Mouse (Mus musculus) neural tube, embryonic 11.5 days (tissue): ENCODE results near the gene Ifi206. TPM values are rescaled to one million over a fixed set of nuclear protein-coding genes. Genes with fewer than 3 reads are reported as not detected.

Source experiments
- ATAC-seq: fragments of 200-750 bp; cut with Nextera tagmentation; 2 replicates; pipeline ENCODE4 v1.8.0; 2017; ENCODE audit warnings: moderate number of reproducible peaks, mild to moderate bottlenecking, moderate TSS enrichment, moderate library complexity; ENCODE audit not compliant: insufficient read depth, low FRiP score, low TSS enrichment
- DNase-seq: peaks from one replicate; pipeline ENCODE4 v3.0.0-alpha.2; 2015; ENCODE audit warnings: low spot score
- H3K27ac ChIP-seq: fragments of 300-500 bp; sonication (generic); 2 replicates; pipeline ENCODE4 v1.5.1; 2014; ENCODE audit warnings: low read depth, mild to moderate bottlenecking, low read length
- H3K27me3 ChIP-seq: fragments of 300-500 bp; sonication (generic); 2 replicates; pipeline ENCODE4 v1.6.1; 2014; ENCODE audit warnings: mild to moderate bottlenecking, low read length, mixed read lengths; ENCODE audit not compliant: control insufficient read depth, insufficient read depth
- H3K36me3 ChIP-seq: fragments of 300-500 bp; sonication (generic); 2 replicates; pipeline ENCODE4 v1.6.1; 2014; ENCODE audit warnings: mild to moderate bottlenecking, low read length, moderate library complexity, mixed read lengths; ENCODE audit not compliant: control insufficient read depth, insufficient read depth
- H3K4me1 ChIP-seq: fragments of 300-500 bp; sonication (generic); 2 replicates; pipeline ENCODE4 v1.6.1; 2014; ENCODE audit warnings: low read length, mixed read lengths; ENCODE audit not compliant: control insufficient read depth, insufficient read depth
- H3K4me2 ChIP-seq: fragments of 300-500 bp; sonication (generic); 2 replicates; pipeline ENCODE4 v1.6.1; 2014; ENCODE audit warnings: low read depth, mild to moderate bottlenecking, moderate library complexity
- H3K4me3 ChIP-seq: fragments of 300-500 bp; sonication (generic); 2 replicates; pipeline ENCODE4 v1.5.1; 2014; ENCODE audit warnings: low read depth, low read length
- H3K9ac ChIP-seq: fragments of 300-500 bp; sonication (generic); 2 replicates; pipeline ENCODE4 v1.6.1; 2014; ENCODE audit warnings: mild to moderate bottlenecking, low read length
- H3K9me3 ChIP-seq: fragments of 300-500 bp; sonication (generic); 2 replicates; pipeline ENCODE4 v1.6.1; 2016; ENCODE audit warnings: low read length; ENCODE audit not compliant: control insufficient read depth
- WGBS: fragments of 180-500 bp; shearing (Covaris S2); extraction: QIAGEN DNeasy Blood & Tissue Kit; methylation state at CpG from one replicate; pipeline ENCODE4 v1.1.7; 2014; 5-methylcytosine and 5-hydroxymethylcytosine counted together
- microRNA-seq: library from miRNA; unstranded; fragments of <30 nt; microRNA quantifications from one replicate; pipeline ENCODE4, GENCODE M21; 2016
- polyA plus RNA-seq: library from polyadenylated mRNA; unstranded; fragments of >200 nt; fragmentation: Nextera tagmentation; extraction: Ambion mirVana; gene quantifications from 2 replicates; pipeline ENCODE4 v1.2.1, GENCODE M21; 2014

Ifi206 gene
- polyA plus RNA-seq, 1 experiment from 2014 or later: not detected

- WGBS: 93% methylated on average over 5 of the region's 5 CpGs
- H3K36me3 ChIP-seq: no peaks in the 10 kb centered on the region
Measured at GRCm38 (mm10) chr1:173429995-173430699, 60.7 kb downstream of the Ifi206 start.

GRCm38 (mm10) chr1:173427385-173427784 lies 63.5 kb downstream of the Ifi206 start:
- Histone ChIP-seq H3K36me3 (no peaks in the 10 kb centered on the region), H3K4me3 (no peak overlapping the region), H3K27me3 (no peaks in the 10 kb centered on the region), H3K4me2 (no peak overlapping the region), H3K9me3 (no peaks in the 10 kb centered on the region), H3K27ac (no peak overlapping the region), H3K4me1 (no peaks in the 10 kb centered on the region), H3K9ac (no peak overlapping the region)
- no peak for DNase-seq
- no peak for ATAC-seq
- 87% methylated on average over 8 of the region's 8 CpGs for WGBS

More at GRCm38 (mm10) chr1:173429995-173430699, 60.7 kb downstream of the Ifi206 start:
- no peaks in the 10 kb centered on the region for H3K4me1 ChIP-seq
- no peak overlapping the region for H3K4me3 ChIP-seq
- H3K27me3 ChIP-seq: no peaks in the 10 kb centered on the region
- H3K4me2 ChIP-seq: no peak overlapping the region
- H3K9me3 ChIP-seq: no peaks in the 10 kb centered on the region
- DNase-seq: no peak
- H3K27ac ChIP-seq: no peak overlapping the region
- no peak overlapping the region for H3K9ac ChIP-seq
- ATAC-seq: no peak

- Histone ChIP-seq H3K9ac (no peak overlapping the region), H3K27ac (no peak overlapping the region), H3K9me3 (no peaks in the 10 kb centered on the region), H3K27me3 (no peaks in the 10 kb centered on the region), H3K36me3 (no peaks in the 10 kb centered on the region), H3K4me2 (no peak overlapping the region), H3K4me1 (no peaks in the 10 kb centered on the region), H3K4me3 (no peak overlapping the region)
- ATAC-seq (no peak), DNase-seq (no peak)
- WGBS: 93% methylated on average over 2 of the region's 2 CpGs
Measured at GRCm38 (mm10) chr1:173426345-173426744, 64.5 kb downstream of the Ifi206 start.

GRCm38 (mm10) chr1:173420374-173420773 lies 70.5 kb downstream of the Ifi206 start:
- Histone ChIP-seq H3K4me3 (no peak overlapping the region), H3K27ac (no peak overlapping the region), H3K4me1 (no peaks in the 10 kb centered on the region), H3K4me2 (no peak overlapping the region), H3K9me3 (no peaks in the 10 kb centered on the region), H3K27me3 (no peaks in the 10 kb centered on the region), H3K9ac (no peak overlapping the region), H3K36me3 (no peaks in the 10 kb centered on the region)
- DNase-seq (no peak), ATAC-seq (no peak)
- 84% methylated on average over 6 of the region's 6 CpGs for WGBS

- H3K9ac ChIP-seq: no peak overlapping the region
- H3K27ac ChIP-seq: no peak overlapping the region
- no peaks in the 10 kb centered on the region for H3K9me3 ChIP-seq
- 85% methylated on average over 1 of the region's 1 CpGs for WGBS
- ATAC-seq (no peak), DNase-seq (no peak)
- H3K4me3 ChIP-seq: no peak overlapping the region
- no peak overlapping the region for H3K4me2 ChIP-seq
- H3K4me1 ChIP-seq: no peaks in the 10 kb centered on the region
- H3K27me3 ChIP-seq: no peaks in the 10 kb centered on the region
- no peaks in the 10 kb centered on the region for H3K36me3 ChIP-seq
Measured at GRCm38 (mm10) chr1:173418936-173419621, 71.8 kb downstream of the Ifi206 start.

GRCm38 (mm10) chr1:173418516-173418915 lies 72.3 kb downstream of the Ifi206 start:
- Histone ChIP-seq H3K4me1 (no peaks in the 10 kb centered on the region), H3K4me2 (no peak overlapping the region), H3K27me3 (no peaks in the 10 kb centered on the region), H3K36me3 (no peaks in the 10 kb centered on the region), H3K9ac (no peak overlapping the region), H3K4me3 (no peak overlapping the region), H3K9me3 (no peaks in the 10 kb centered on the region), H3K27ac (no peak overlapping the region)
- ATAC-seq: no peak
- no peak for DNase-seq
- 81% methylated on average over 3 of the region's 3 CpGs for WGBS

Small RNA genes lying within 50 kb of the gene (microRNA-seq; reads per million reads assigned to microRNA genes)
- gene Gm44481: not detected

Other genes with a start within 250 kb of the Ifi206 start
- not detected in 2 replicates for gene Olfr418, start 225.0 kb downstream of the Ifi206 start, polyA plus RNA-seq
- not detected in 2 replicates for gene Mptx2, start 213.3 kb downstream of the Ifi206 start, polyA plus RNA-seq
- gene Ackr1, start 157.3 kb downstream of the Ifi206 start, polyA plus RNA-seq: 6.1 and 7.4 TPM in 2 replicates
- gene Aim2, start 140.2 kb downstream of the Ifi206 start, polyA plus RNA-seq: 2.2 and 3.5 TPM in 2 replicates
- 40.1 and 42.4 TPM in 2 replicates for gene Cadm3, start 123.3 kb downstream of the Ifi206 start, polyA plus RNA-seq
- gene Ifi214, start 44.9 kb upstream of the Ifi206 start, polyA plus RNA-seq: not detected in 2 replicates
- not detected in 2 replicates for gene Ifi213, start 108.2 kb upstream of the Ifi206 start, polyA plus RNA-seq
- not detected in 2 replicates for gene Ifi209, start 139.9 kb upstream of the Ifi206 start, polyA plus RNA-seq
- gene Ifi208, start 182.6 kb upstream of the Ifi206 start, polyA plus RNA-seq: not detected in 2 replicates